19 mouse cellular contexts compared by ENCODE assay signal in genomic region chr14:95956056-95956729, GRCm38 (mm10).
"Had no signal": no experiment of that assay in that cellular context is flagged by ENCODE, and none has a peak within 500 bp of the region (broad histone marks: within the 10 kb centered on the region; RNA-seq: fewer than 3 reads in every experiment).

No protein-coding gene starts in this region.

- H3K4me1 ChIP-seq: kidney, embryonic 15.5 days; liver, embryonic 13.5 days; midbrain, embryonic 12.5 days; midbrain, embryonic 15.5 days; neural tube, embryonic 12.5 days; neural tube, embryonic 15.5 days; stomach, embryonic 15.5 days had no signal

- H3K27ac ChIP-seq: kidney, embryonic 15.5 days; left cerebral cortex, adult 2 months; liver, embryonic 13.5 days; midbrain, embryonic 12.5 days; midbrain, embryonic 15.5 days; neural tube, embryonic 12.5 days; neural tube, embryonic 15.5 days; stomach, embryonic 15.5 days had no signal

- ATAC-seq: midbrain, embryonic 15.5 days had no signal

- H3K4me3 ChIP-seq: kidney, embryonic 15.5 days; left cerebral cortex, adult 2 months; liver, embryonic 13.5 days; midbrain, embryonic 12.5 days; midbrain, embryonic 15.5 days; neural tube, embryonic 12.5 days; neural tube, embryonic 15.5 days; stomach, embryonic 15.5 days had no signal

- DNase-seq: kidney, postnatal 10 days; kidney, postnatal 36 days; layer of hippocampus, postnatal 36 days; liver, embryonic 13.5 days; lung, adult 2 months; lung, postnatal 14 days; lung, postnatal 4 days; right cerebral cortex, adult 18-20 months; right cerebral cortex, postnatal 14 days; right cerebral cortex, postnatal 4 days; thymus, adult 18-20 months; thymus, postnatal 4 days had no signal
